Mouse (Mus musculus): ENCODE results near the gene Sec31a.

DNA sequence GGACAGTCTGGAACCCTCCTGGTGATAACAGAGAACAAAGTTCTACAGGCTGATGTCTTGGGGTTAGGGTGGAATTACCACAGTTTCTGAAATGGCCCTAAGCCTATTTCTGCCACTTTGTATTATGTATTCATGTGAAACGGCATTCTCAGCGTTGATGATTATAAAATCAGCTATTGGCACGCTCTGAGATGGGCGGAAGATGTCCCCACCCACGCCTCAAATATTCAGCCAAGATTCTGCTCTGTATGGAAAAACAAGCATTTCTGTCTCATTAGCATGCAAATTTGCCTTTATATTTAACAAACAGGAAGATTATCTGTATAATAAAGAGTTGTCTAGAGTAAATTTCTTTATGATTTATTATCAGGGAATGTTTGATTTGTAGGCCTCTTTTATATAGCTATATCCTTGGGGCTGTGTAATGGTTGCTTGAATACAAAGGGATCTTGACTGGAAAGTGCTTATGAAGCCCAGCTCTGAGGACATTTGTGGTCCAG lies 80.4 kb downstream of the Sec31a start:
- no peak for TF ChIP-seq CTCF (IDR thresholded peaks at IDR 0.05)
- TF ChIP-seq EP300 (IDR thresholded peaks at IDR 0.05): no peak

Measured in lung, postnatal 0 days (tissue).